Comparison of ENCODE assay signal across 9 mouse cellular contexts in genomic region chr13:98496917-98497870, GRCm38 (mm10). TPM values are rescaled to one million over a fixed set of nuclear protein-coding genes. Genes with fewer than 3 reads are reported as not detected.
DNase-seq lines count a peak whose midpoint lies in the region; ATAC-seq and TF ChIP-seq lines count a peak whose summit lies in the region.
"Had no signal": no experiment of that assay in that cellular context is flagged by ENCODE, and none has a peak within 500 bp of the region (broad histone marks: within the 10 kb centered on the region; RNA-seq: fewer than 3 reads in every experiment).

No protein-coding gene starts in this region.

- no peaks in the 10 kb centered on the region for H3K36me3 ChIP-seq in heart, embryonic 11.5 days (ENCODE audit: control insufficient read depth, insufficient read depth, low read length)
- no peaks in the 10 kb centered on the region for H3K36me3 ChIP-seq in E14TG2a.4 (ENCODE audit: insufficient read depth, low read length)
- no peaks in the 10 kb centered on the region for H3K36me3 ChIP-seq in embryonic facial prominence, embryonic 10.5 days (replicated peaks)
- H3K36me3 ChIP-seq in neural tube, embryonic 15.5 days = no peaks in the 10 kb centered on the region
- H3K36me3 ChIP-seq: neural tube, embryonic 13.5 days had no signal

- H3K4me2 ChIP-seq in heart, embryonic 11.5 days = no peak overlapping the region
- peak overlapping the region; percentile 8; the same call in 1 of the 2 replicates for H3K4me2 ChIP-seq in neural tube, embryonic 15.5 days
- H3K4me2 ChIP-seq: neural tube, embryonic 13.5 days had no signal

- DNase-seq in heart, postnatal 4 days = peak; percentile 45
- DNase-seq in embryonic facial prominence, embryonic 10.5 days (ENCODE audit: low spot score) = peak; percentile 67
- DNase-seq in kidney, adult 9 months = peak; percentile 73
- no peak for DNase-seq in urinary bladder, adult 18-20 months (ENCODE audit: low spot score in 2 of 2)
- DNase-seq in gastrocnemius, postnatal 25 days = no peak

- no peak for ATAC-seq in heart, embryonic 11.5 days (replicated peaks; ENCODE audit: insufficient number of reproducible peaks, low FRiP score, low TSS enrichment)
- ATAC-seq in neural tube, embryonic 15.5 days (ENCODE audit: low FRiP score) = no peak

- no peak overlapping the region for H3K27ac ChIP-seq in heart, embryonic 11.5 days (ENCODE audit: low read depth, low read length)
- H3K27ac ChIP-seq in embryonic facial prominence, embryonic 10.5 days (replicated peaks) = no peak overlapping the region
- H3K27ac ChIP-seq in neural tube, embryonic 15.5 days (replicated peaks) = no peak overlapping the region
- H3K27ac ChIP-seq: neural tube, embryonic 13.5 days had no signal

- no peaks in the 10 kb centered on the region for H3K4me1 ChIP-seq in heart, embryonic 11.5 days (ENCODE audit: control insufficient read depth, insufficient read depth, low read length)
- H3K4me1 ChIP-seq in E14TG2a.4 (replicated peaks; ENCODE audit: low read depth, low read length) = peaks cover 24% of the 10 kb centered on the region
- H3K4me1 ChIP-seq in embryonic facial prominence, embryonic 10.5 days = peaks cover 65% of the 10 kb centered on the region
- H3K4me1 ChIP-seq in neural tube, embryonic 15.5 days = peaks cover 8% of the 10 kb centered on the region; the same call in 1 of the 2 replicates

- no peak overlapping the region for H3K9ac ChIP-seq in heart, embryonic 11.5 days (ENCODE audit: low read depth, low read length)
- H3K9ac ChIP-seq in neural tube, embryonic 15.5 days (replicated peaks) = no peak overlapping the region
- H3K9ac ChIP-seq: neural tube, embryonic 13.5 days had no signal

- peak; percentile 80 for TF ChIP-seq CTCF in E14TG2a.4 (conservative IDR thresholded peaks at IDR 0.05; ENCODE audit: low read length)

- no peaks in the 10 kb centered on the region for H3K9me3 ChIP-seq in heart, embryonic 11.5 days (replicated peaks; ENCODE audit: control insufficient read depth, low read length)
- H3K9me3 ChIP-seq in E14TG2a.4 (ENCODE audit: low read length) = no peaks in the 10 kb centered on the region
- no peaks in the 10 kb centered on the region for H3K9me3 ChIP-seq in embryonic facial prominence, embryonic 10.5 days
- H3K9me3 ChIP-seq in neural tube, embryonic 15.5 days (replicated peaks) = no peaks in the 10 kb centered on the region
- H3K9me3 ChIP-seq: neural tube, embryonic 13.5 days had no signal

- H3K4me3 ChIP-seq in heart, embryonic 11.5 days (ENCODE audit: low read depth, low read length) = no peak overlapping the region
- no peak overlapping the region for H3K4me3 ChIP-seq in E14TG2a.4 (replicated peaks; ENCODE audit: low read length)
- no peak overlapping the region for H3K4me3 ChIP-seq in embryonic facial prominence, embryonic 10.5 days
- no peak overlapping the region for H3K4me3 ChIP-seq in neural tube, embryonic 15.5 days (replicated peaks)
- H3K4me3 ChIP-seq: neural tube, embryonic 13.5 days had no signal

- H3K27me3 ChIP-seq in heart, embryonic 11.5 days (ENCODE audit: control insufficient read depth, insufficient read depth, low read length) = peaks cover 59% of the 10 kb centered on the region
- H3K27me3 ChIP-seq in E14TG2a.4 (ENCODE audit: insufficient read depth, low read length) = peaks cover 49% of the 10 kb centered on the region
- H3K27me3 ChIP-seq in embryonic facial prominence, embryonic 10.5 days (replicated peaks; ENCODE audit: low read depth, poor library complexity, severe bottlenecking) = peaks cover 78% of the 10 kb centered on the region
- peaks cover 56% of the 10 kb centered on the region for H3K27me3 ChIP-seq in neural tube, embryonic 15.5 days (replicated peaks)

- WGBS in heart, embryonic 11.5 days (ENCODE audit: insufficient replicate concordance) = 38% methylated on average over 16 of the region's 16 CpGs
- 26% methylated on average over 16 of the region's 16 CpGs for WGBS in embryonic facial prominence, embryonic 10.5 days
- 19% methylated on average over 16 of the region's 16 CpGs for WGBS in neural tube, embryonic 15.5 days

RNA-seq across cellular contexts. Expression of gene Gm10320, which starts 5.4 kb away (rescaled TPM):
- total RNA-seq in heart, postnatal 4 days (2021) = not detected
- polyA plus RNA-seq in heart, embryonic 11.5 days (2014; fragmentation: Nextera tagmentation; extraction: Ambion mirVana) = 0.37 and 0.65 TPM in 2 replicates
- 0.79 and 0.88 TPM in 2 replicates for polyA plus RNA-seq in embryonic facial prominence, embryonic 10.5 days (2016; fragmentation: Nextera tagmentation; extraction: Ambion mirVana)
- 0.74 and 1.0 TPM in 2 replicates for polyA plus RNA-seq in neural tube, embryonic 15.5 days (2015; fragmentation: Nextera tagmentation; extraction: Ambion mirVana)
- not detected for total RNA-seq in gastrocnemius, postnatal 25 days (2021)

Comparison
In these comparisons a context has a peak if more than half of its experiments do, and no peak if none do; other contexts are left out.
1. DNase-seq: peak in heart, postnatal 4 days (single experiment), embryonic facial prominence, embryonic 10.5 days (single experiment) and kidney, adult 9 months (single experiment); none in urinary bladder, adult 18-20 months (0 of 2) and gastrocnemius, postnatal 25 days (single experiment).